Mouse (Mus musculus): ENCODE measurements at regions not wholly inside any gene's neighbourhood (a gene's known extent, or its start where the extent isn't known, plus 50 kb on each side); places are given as distances from the start of the nearest gene placed in this dataset.

GRCm38 (mm10) chr17:80820888-80821287 lies 92.6 kb upstream of the Map4k3 start:
- TF ChIP-seq POLR2A (IDR thresholded peaks at IDR 0.05; ENCODE audit: low read depth, low read length) (no peak), CTCF (IDR thresholded peaks at IDR 0.05; ENCODE audit: borderline replicate concordance, insufficient read depth, low read length) (no peak)
